10 mouse cellular contexts compared by ENCODE assay signal in the genomic region with DNA sequence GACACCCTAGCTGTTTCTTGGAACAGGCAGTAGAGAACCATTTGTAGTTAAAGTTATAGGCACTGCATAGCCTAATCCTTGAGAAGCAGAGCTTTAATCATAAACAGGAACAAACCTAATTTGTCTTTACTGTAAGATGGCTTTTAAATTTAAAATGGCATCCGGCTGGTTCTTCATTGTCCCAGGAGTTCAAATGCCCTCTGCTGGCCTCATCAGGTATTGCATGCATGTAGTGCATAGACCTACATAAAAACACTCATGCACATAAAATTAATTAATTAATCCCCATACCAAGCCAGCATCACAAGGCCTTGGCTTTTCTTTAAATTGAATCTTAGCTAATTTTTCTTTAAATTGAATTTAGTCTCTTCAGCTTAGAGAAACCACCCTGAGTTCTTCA.
DNase-seq lines count a peak whose midpoint lies in the region; ATAC-seq and TF ChIP-seq lines count a peak whose summit lies in the region.
"Had no signal": no experiment of that assay in that cellular context is flagged by ENCODE, and none has a peak within 500 bp of the region (broad histone marks: within the 10 kb centered on the region; RNA-seq: fewer than 3 reads in every experiment).

No protein-coding gene starts in this region.

- no peaks in the 10 kb centered on the region for H3K27me3 ChIP-seq in lung, embryonic 14.5 days (ENCODE audit: insufficient read depth, low read length)
- no peaks in the 10 kb centered on the region for H3K27me3 ChIP-seq in forebrain, embryonic 10.5 days (ENCODE audit: poor library complexity, severe bottlenecking)
- H3K27me3 ChIP-seq: lung, embryonic 15.5 days had no signal

- no peak overlapping the region for H3K9ac ChIP-seq in lung, embryonic 14.5 days
- H3K9ac ChIP-seq: lung, embryonic 15.5 days had no signal

- peak; percentile 70 for TF ChIP-seq CTCF in lung, embryonic 14.5 days (IDR thresholded peaks at IDR 0.05; ENCODE audit: low read depth)

- no peaks in the 10 kb centered on the region for H3K9me3 ChIP-seq in lung, embryonic 14.5 days (ENCODE audit: low read depth, low read length)
- 0 out of 2 replicates have a peak, but pooled peaks cover 4% of the 10 kb centered on the region for H3K9me3 ChIP-seq in forebrain, embryonic 10.5 days
- H3K9me3 ChIP-seq: G1E; lung, embryonic 15.5 days had no signal

- H3K4me2 ChIP-seq in lung, embryonic 14.5 days = no peak overlapping the region
- H3K4me2 ChIP-seq: lung, embryonic 15.5 days had no signal

- no peak for ATAC-seq in lung, embryonic 14.5 days (ENCODE audit: insufficient read depth)

- peak; percentile 48 to 77 for DNase-seq in cerebellum, postnatal 14 days
- DNase-seq in cerebellum, adult 9-10 months = no peak
- DNase-seq in lung, embryonic 14.5 days = peak; percentile 62
- DNase-seq in lung, adult 18-20 months = no peak
- DNase-seq in c-Kit-positive CD71-positive TER-119-positive erythroid progenitor cells, embryonic 14.5 days (ENCODE audit: low spot score) = peak; percentile 34
- peak; percentile 13 to 18 for DNase-seq in natural killer cell, adult 2 months (ENCODE audit: low spot score in 2 of 2)
- no peak for DNase-seq in layer of hippocampus, adult 9-11 months
- no peak for DNase-seq in forebrain, embryonic 10.5 days (ENCODE audit: extremely low spot score, low spot score)

- no peak overlapping the region for H3K27ac ChIP-seq in lung, embryonic 14.5 days (ENCODE audit: low read depth)
- no peak overlapping the region for H3K27ac ChIP-seq in forebrain, embryonic 10.5 days
- H3K27ac ChIP-seq: lung, embryonic 15.5 days had no signal

- WGBS in lung, embryonic 14.5 days = 74% methylated on average over 1 of the region's 1 CpGs
- WGBS in forebrain, embryonic 10.5 days = 83% methylated on average over 1 of the region's 1 CpGs

- H3K4me3 ChIP-seq in lung, embryonic 14.5 days (ENCODE audit: low read depth, low read length) = no peak overlapping the region
- H3K4me3 ChIP-seq in forebrain, embryonic 10.5 days = no peak overlapping the region
- H3K4me3 ChIP-seq: lung, embryonic 15.5 days had no signal

- no peaks in the 10 kb centered on the region for H3K4me1 ChIP-seq in lung, embryonic 14.5 days (ENCODE audit: insufficient read depth)
- H3K4me1 ChIP-seq in forebrain, embryonic 10.5 days = no peaks in the 10 kb centered on the region
- H3K4me1 ChIP-seq: lung, embryonic 15.5 days had no signal

- no peaks in the 10 kb centered on the region for H3K36me3 ChIP-seq in lung, embryonic 14.5 days (ENCODE audit: insufficient read depth)
- no peaks in the 10 kb centered on the region for H3K36me3 ChIP-seq in forebrain, embryonic 10.5 days (replicated peaks)
- H3K36me3 ChIP-seq: G1E; lung, embryonic 15.5 days had no signal

Comparison
In these comparisons a context has a peak if more than half of its experiments do, and no peak if none do; other contexts are left out.
1. DNase-seq: peak in cerebellum, postnatal 14 days (2 of 2), lung, embryonic 14.5 days (single experiment), c-Kit-positive CD71-positive TER-119-positive erythroid progenitor cells, embryonic 14.5 days (single experiment) and natural killer cell, adult 2 months (2 of 2); none in cerebellum, adult 9-10 months (single experiment), lung, adult 18-20 months (0 of 2), layer of hippocampus, adult 9-11 months (single experiment) and forebrain, embryonic 10.5 days (single experiment).